Mouse (Mus musculus) myocyte (in vitro differentiated cells): Measurements from ENCODE around the gene Nfkb1. TPM values are rescaled to one million over a fixed set of nuclear protein-coding genes. Genes with fewer than 3 reads are reported as not detected.

ENCODE experiments used
- H3K27me3 ChIP-seq: one replicate; pipeline ENCODE4 v1.6.1; 2011; ENCODE audit not compliant: control insufficient read depth, insufficient read depth, insufficient read length
- H3K36me3 ChIP-seq: one replicate; pipeline ENCODE4 v1.6.1; 2011; ENCODE audit not compliant: control insufficient read depth, insufficient read depth
- H3K4me2 ChIP-seq: one replicate; pipeline ENCODE4 v1.6.1; 2011; ENCODE audit warnings: low read depth, control low read depth
- H3K4me3 ChIP-seq: one replicate; pipeline ENCODE4 v1.5.1; 2011; ENCODE audit warnings: mild to moderate bottlenecking, control low read depth, moderate library complexity
- H3K79me2 ChIP-seq: one replicate; pipeline ENCODE4 v1.6.1; 2011; ENCODE audit not compliant: control insufficient read depth, insufficient read depth
- H3ac ChIP-seq: one replicate; pipeline ENCODE4 v1.6.1; 2011; ENCODE audit not compliant: control insufficient read depth, insufficient read length
- CEBPB ChIP-seq: IDR thresholded peaks from 2 replicates; pipeline ENCODE4 v1.6.1; 2011; ENCODE audit warnings: mild to moderate bottlenecking, moderate library complexity; ENCODE audit not compliant: poor library complexity, insufficient read depth, severe bottlenecking
- E2F4 ChIP-seq: IDR thresholded peaks from one replicate; pipeline ENCODE4 v1.6.1; 2011; ENCODE audit warnings: mild to moderate bottlenecking, control low read depth, moderate library complexity; ENCODE audit not compliant: insufficient read depth
- MAX ChIP-seq: IDR thresholded peaks from one replicate; pipeline ENCODE4 v1.6.1; 2011; ENCODE audit warnings: low read depth, mild to moderate bottlenecking, control low read depth
- MYOD1 ChIP-seq, 3 experiments: IDR thresholded peaks; one replicate each; pipeline ENCODE4 v1.6.1; 2011; ENCODE audit warnings: control low read depth in 2 of 3, low read depth in 2 of 3, mild to moderate bottlenecking in 2 of 3, moderate library complexity in 1 of 3; ENCODE audit not compliant: insufficient read length in 2 of 3, control insufficient read depth in 1 of 3
- MYOG ChIP-seq, 3 experiments: IDR thresholded peaks; one replicate each; pipeline ENCODE4 v1.6.1; 2011; ENCODE audit warnings: control low read depth in 2 of 3, low read depth in 2 of 3, mild to moderate bottlenecking in 2 of 3; ENCODE audit not compliant: insufficient read length in 2 of 3, control insufficient read depth in 1 of 3, insufficient read depth in 1 of 3
- POLR2A ChIP-seq: IDR thresholded peaks from one replicate; pipeline ENCODE4 v1.6.1; 2011; ENCODE audit warnings: low read depth, mild to moderate bottlenecking, control low read depth, moderate library complexity; ENCODE audit not compliant: insufficient read length
- POLR2AphosphoS2 ChIP-seq: IDR thresholded peaks from one replicate; pipeline ENCODE4 v1.6.1; 2011; ENCODE audit warnings: low read depth, control low read depth; ENCODE audit not compliant: insufficient read length
- REST ChIP-seq: IDR thresholded peaks from one replicate; pipeline ENCODE4 v1.6.1; 2011; ENCODE audit warnings: mild to moderate bottlenecking, control low read depth, moderate library complexity; ENCODE audit not compliant: insufficient read depth, insufficient read length
- SRF ChIP-seq: IDR thresholded peaks from one replicate; pipeline ENCODE4 v1.6.1; 2011; ENCODE audit warnings: low read depth; ENCODE audit not compliant: control insufficient read depth, insufficient read length
- TCF12 ChIP-seq: IDR thresholded peaks from one replicate; pipeline ENCODE4 v1.6.1; 2011; ENCODE audit warnings: mild to moderate bottlenecking, control low read depth; ENCODE audit not compliant: poor library complexity, insufficient read depth, severe bottlenecking
- TCF3 ChIP-seq: IDR thresholded peaks from one replicate; pipeline ENCODE4 v1.6.1; 2011; ENCODE audit warnings: low read depth, control low read depth; ENCODE audit not compliant: insufficient read length
- USF1 ChIP-seq: IDR thresholded peaks from one replicate; pipeline ENCODE4 v1.6.1; 2011; ENCODE audit warnings: low read depth, mild to moderate bottlenecking, control low read depth, moderate library complexity
- polyA plus RNA-seq: library from polyadenylated mRNA; unstranded; fragments of >200 nt; fragmentation: generic; extraction: Trizol; gene quantifications from one replicate; pipeline ENCODE4 v1.2.1, GENCODE M21; 2012; ENCODE audit warnings: missing spikeins

Gene Nfkb1
- polyA plus RNA-seq, 1 experiment = 35.3 TPM

DNA sequence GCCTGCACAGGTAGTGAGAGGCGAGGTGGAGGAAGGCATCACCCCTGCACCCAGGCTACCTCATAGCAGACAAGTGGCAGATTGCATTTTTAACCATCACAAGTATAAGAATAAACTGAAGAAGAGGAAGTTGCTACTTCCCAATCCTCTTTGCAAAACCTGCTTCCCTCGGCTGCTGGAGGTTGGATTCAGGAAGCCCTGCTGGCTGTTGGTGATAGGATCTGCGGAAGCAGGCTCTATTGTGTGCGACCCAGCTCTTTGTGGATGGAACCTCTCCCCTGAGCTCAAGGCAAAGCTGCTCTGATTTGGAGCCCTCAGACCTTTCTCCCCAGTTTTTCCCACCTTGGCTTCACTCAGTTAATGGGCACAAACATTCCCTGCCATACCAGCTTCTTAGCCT, 94.3 kb downstream of the Nfkb1 start:
- peaks cover 35% of the 10 kb centered on the region for H3K36me3 ChIP-seq
- H3K4me3 ChIP-seq = no peak overlapping the region
- TF ChIP-seq USF1 (no peak), TCF3 (no peak), E2F4 (no peak), SRF (no peak), REST (no peak), MYOG (IDR thresholded peaks at IDR 0.05; ENCODE audit: control insufficient read depth in 1 of 3, insufficient read depth in 1 of 3, insufficient read length in 2 of 3, low read depth in 2 of 3) (no peak), POLR2A (no peak), MYOD1 (IDR thresholded peaks at IDR 0.05; ENCODE audit: control insufficient read depth in 1 of 3, insufficient read length in 2 of 3, low read depth in 2 of 3) (no peak), CEBPB (no peak), POLR2AphosphoS2 (no peak), MAX (no peak), TCF12 (no peak)
- H3K79me2 ChIP-seq = no peaks in the 10 kb centered on the region
- no peaks in the 10 kb centered on the region for H3K27me3 ChIP-seq
- H3ac ChIP-seq = no peak overlapping the region
- no peak overlapping the region for H3K4me2 ChIP-seq

DNA sequence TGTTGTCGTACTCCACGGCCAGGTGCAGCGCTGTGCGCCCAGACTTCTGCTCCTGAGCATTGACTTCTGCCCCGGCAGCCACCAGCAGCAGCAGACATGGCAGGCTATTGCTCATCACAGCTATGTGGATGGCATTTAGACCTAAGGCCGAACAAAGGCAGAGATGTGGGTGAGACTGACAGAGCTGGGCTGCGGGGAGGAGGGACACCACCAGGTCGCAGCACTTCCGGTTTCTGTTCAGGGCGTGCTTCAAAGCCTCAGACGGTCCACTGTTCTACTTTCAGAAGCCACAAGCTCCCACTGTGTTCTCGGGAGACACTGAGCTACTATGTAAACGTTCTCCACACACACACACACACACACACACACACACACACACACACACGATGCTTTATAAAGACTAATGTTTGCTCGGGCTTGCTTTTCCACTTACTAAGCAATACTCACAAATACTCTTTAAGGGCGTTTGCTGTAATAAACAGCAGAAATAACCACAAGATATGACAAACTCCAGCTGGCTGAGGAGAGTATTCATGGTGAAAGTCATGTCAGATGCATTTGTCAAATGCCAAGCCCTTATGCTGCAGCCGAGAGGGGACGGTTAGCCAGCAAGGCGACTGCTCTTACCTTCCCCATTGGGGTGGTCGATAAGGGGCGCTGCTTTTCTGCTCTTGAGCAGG, 97.0 kb downstream of the Nfkb1 start:
- TF ChIP-seq CEBPB = no peak
- TF ChIP-seq MYOG (IDR thresholded peaks at IDR 0.05; ENCODE audit: control insufficient read depth in 1 of 3, insufficient read depth in 1 of 3, insufficient read length in 2 of 3, low read depth in 2 of 3) = no peak
- TF ChIP-seq REST = no peak
- no peak for TF ChIP-seq SRF
- TF ChIP-seq USF1 = no peak
- TF ChIP-seq MYOD1 (IDR thresholded peaks at IDR 0.05; ENCODE audit: control insufficient read depth in 1 of 3, insufficient read length in 2 of 3, low read depth in 2 of 3) = no peak
- no peak for TF ChIP-seq TCF12
- Histone ChIP-seq H3K4me2 (no peak overlapping the region), H3K79me2 (no peaks in the 10 kb centered on the region), H3ac (no peak overlapping the region), H3K4me3 (no peak overlapping the region), H3K27me3 (no peaks in the 10 kb centered on the region), H3K36me3 (peaks cover 44% of the 10 kb centered on the region)

DNA sequence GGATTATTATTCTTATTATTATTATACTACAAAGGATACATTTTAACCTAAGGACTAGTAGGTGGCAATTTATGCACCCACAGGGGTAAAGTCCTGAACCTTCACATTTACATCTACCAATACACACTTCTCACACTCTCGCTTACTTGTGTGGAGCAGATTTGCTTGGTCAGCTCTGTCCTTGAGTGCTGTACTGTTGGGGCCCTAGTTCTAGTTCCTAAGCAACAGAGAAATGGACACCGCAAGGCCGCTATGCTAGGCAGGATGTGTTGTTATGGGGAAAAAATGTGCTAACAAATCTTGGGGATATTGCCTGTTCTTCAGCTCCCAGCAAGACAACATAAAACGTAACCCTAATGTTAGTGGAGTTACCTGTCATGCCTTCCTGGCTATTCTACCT, 99.3 kb downstream of the Nfkb1 start:
- H3ac ChIP-seq = no peak overlapping the region
- H3K27me3 ChIP-seq = no peaks in the 10 kb centered on the region
- H3K4me2 ChIP-seq = no peak overlapping the region
- no peaks in the 10 kb centered on the region for H3K79me2 ChIP-seq
- H3K36me3 ChIP-seq = peaks cover 44% of the 10 kb centered on the region
- no peak for TF ChIP-seq TCF3
- no peak for TF ChIP-seq TCF12
- no peak for TF ChIP-seq MYOG (IDR thresholded peaks at IDR 0.05; ENCODE audit: control insufficient read depth in 1 of 3, insufficient read depth in 1 of 3, insufficient read length in 2 of 3, low read depth in 2 of 3)
- no peak for TF ChIP-seq REST
- TF ChIP-seq POLR2AphosphoS2 = no peak
- no peak for TF ChIP-seq CEBPB
- no peak for TF ChIP-seq POLR2A
- no peak for TF ChIP-seq E2F4
- H3K4me3 ChIP-seq = no peak overlapping the region

- H3K27me3 ChIP-seq = no peaks in the 10 kb centered on the region
- no peak overlapping the region for H3K4me2 ChIP-seq
- no peaks in the 10 kb centered on the region for H3K79me2 ChIP-seq
- H3ac ChIP-seq = no peak overlapping the region
- no peak overlapping the region for H3K4me3 ChIP-seq
- peaks cover 48% of the 10 kb centered on the region for H3K36me3 ChIP-seq
- TF ChIP-seq MYOD1 (IDR thresholded peaks at IDR 0.05; ENCODE audit: control insufficient read depth in 1 of 3, insufficient read length in 2 of 3, low read depth in 2 of 3) (no peak), CEBPB (no peak), MAX (no peak), MYOG (IDR thresholded peaks at IDR 0.05; ENCODE audit: control insufficient read depth in 1 of 3, insufficient read depth in 1 of 3, insufficient read length in 2 of 3, low read depth in 2 of 3) (no peak)
These were observed 100.0 kb downstream of the Nfkb1 start for GRCm38 (mm10) chr3:135591376-135591775.

- no peak for TF ChIP-seq SRF
- TF ChIP-seq MYOD1 (IDR thresholded peaks at IDR 0.05; ENCODE audit: control insufficient read depth in 1 of 3, insufficient read length in 2 of 3, low read depth in 2 of 3) = no peak
- TF ChIP-seq POLR2AphosphoS2 = no peak
- no peak for TF ChIP-seq MYOG (IDR thresholded peaks at IDR 0.05; ENCODE audit: control insufficient read depth in 1 of 3, insufficient read depth in 1 of 3, insufficient read length in 2 of 3, low read depth in 2 of 3)
- TF ChIP-seq TCF12 = no peak
- TF ChIP-seq E2F4 = no peak
- TF ChIP-seq POLR2A = no peak
- no peak for TF ChIP-seq CEBPB
- no peak for TF ChIP-seq TCF3
- no peak for TF ChIP-seq USF1
- no peak for TF ChIP-seq MAX
- no peak for TF ChIP-seq REST
- Histone ChIP-seq H3K79me2 (no peaks in the 10 kb centered on the region), H3K4me2 (no peak overlapping the region), H3K27me3 (no peaks in the 10 kb centered on the region), H3K4me3 (no peak overlapping the region), H3K36me3 (peaks cover 48% of the 10 kb centered on the region), H3ac (no peak overlapping the region)
These were observed 100.9 kb downstream of the Nfkb1 start for GRCm38 (mm10) chr3:135590471-135590870.
